Mouse (Mus musculus) neutrophil, adult 59 days (primary cell): Measurements from ENCODE around the gene Tarbp2. TPM values are rescaled to one million over a fixed set of nuclear protein-coding genes. Genes with fewer than 3 reads are reported as not detected.

Experiments
- total RNA-seq, 2 experiments: library from RNA; stranded (reverse); gene quantifications; 1 replicate in 1 of 2; 2 replicates in 1 of 2; pipeline ENCODE4 v1.2.4; 2023

Gene Tarbp2
- 10 to 100 TPM; 16.7 to 17.9 TPM for total RNA-seq

DNA sequence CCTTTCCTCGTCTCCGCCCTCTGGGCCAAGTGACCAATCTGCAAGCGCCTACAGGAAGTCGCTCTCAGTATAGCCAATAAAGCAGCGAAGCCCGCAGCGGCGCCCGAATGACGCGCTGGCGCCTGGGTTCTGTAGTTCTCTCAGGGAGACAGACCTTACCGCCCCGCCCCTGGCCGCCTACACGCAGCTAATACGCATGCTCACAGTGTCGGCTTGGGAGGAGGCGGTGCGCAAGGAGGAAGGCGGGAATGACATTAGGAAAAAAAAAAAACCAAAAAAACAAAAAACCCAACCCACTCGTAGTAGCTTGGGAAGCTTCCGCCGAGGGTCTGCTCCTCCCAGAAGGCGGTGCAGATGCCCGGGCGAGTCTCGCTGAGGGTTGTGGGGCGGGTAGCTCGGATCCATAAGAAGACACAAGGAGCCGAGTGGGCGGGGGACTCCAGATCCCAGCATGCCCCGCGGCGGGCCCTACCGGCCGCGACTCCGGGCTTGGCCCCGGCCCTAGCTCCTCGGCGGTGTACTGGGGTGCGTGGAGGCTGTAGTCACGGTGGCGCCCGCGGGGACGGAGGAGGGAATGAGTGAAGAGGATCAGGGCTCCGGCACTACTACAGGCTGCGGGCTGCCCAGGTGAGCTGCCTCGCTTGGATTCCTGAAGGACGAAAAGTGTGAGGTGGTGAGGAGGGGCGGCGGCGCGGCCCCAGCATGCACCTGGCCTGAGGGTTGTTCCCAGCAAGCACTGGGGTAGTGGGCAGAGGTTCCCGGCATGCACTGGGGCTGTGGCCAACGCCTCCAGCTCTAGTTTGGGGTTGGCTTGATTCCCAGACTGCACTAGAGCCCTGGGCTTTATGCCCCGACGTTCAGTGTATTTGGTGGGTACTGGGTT, at the start of gene Tarbp2:
Gene Tarbp2 (plus strand): TSS at position 217 of the 883 bp plus-strand sequence.

GRCm38 (mm10) chr15:102470183-102470604, 47.8 kb upstream of the Tarbp2 start, which contains the start of gene Pcbp2:
Pcbp2 (plus strand) TSS chr15:102470539.

GRCm38 (mm10) chr15:102503447-102503846, 14.5 kb upstream of the Tarbp2 start, which contains the start of gene Gm10337:
Gm10337 (plus strand) TSS chr15:102503722.

GRCm38 (mm10) chr15:102516728-102517404, 1.1 kb upstream of the Tarbp2 start, which contains the start of gene Map3k12:
Map3k12 (minus strand) TSS chr15:102517064.

GRCm38 (mm10) chr15:102524892-102525485, 7.0 kb downstream of the Tarbp2 start, which contains the start of gene Npff:
Npff (minus strand) TSS chr15:102524942.

Other genes with a start within 250 kb of the Tarbp2 start
- not detected for gene Gm9918, start 247.6 kb upstream of the Tarbp2 start, total RNA-seq
- gene Mfsd5, start 238.7 kb upstream of the Tarbp2 start, total RNA-seq, result 10 to 100 TPM; 34.7 to 40.2 TPM
- 10 to 100 TPM; 37.9 to 49.1 TPM for gene Espl1, start 221.9 kb upstream of the Tarbp2 start, total RNA-seq
- gene Pfdn5, start 192.1 kb upstream of the Tarbp2 start, total RNA-seq, result 100 to 1,000 TPM; 270 to 271 TPM
- gene Myg1, start 186.5 kb upstream of the Tarbp2 start, total RNA-seq, result 10 to 100 TPM; 30.6 to 32.7 TPM
- 10 to 100 TPM; 33.2 to 36.4 TPM for gene Aaas, start 167.4 kb upstream of the Tarbp2 start, total RNA-seq
- not detected for gene Sp7, start 151.0 kb upstream of the Tarbp2 start, total RNA-seq
- 100 to 1,000 TPM; 127 to 150 TPM for gene Sp1, start 112.0 kb upstream of the Tarbp2 start, total RNA-seq
- gene Amhr2, start 72.8 kb upstream of the Tarbp2 start, total RNA-seq, result 1 to 10 TPM in 1 of 2 experiments, under 1 TPM in 1; 0.24 to 1.1 TPM
- gene Prr13, start 59.2 kb upstream of the Tarbp2 start, total RNA-seq, result 100 to 1,000 TPM; 364 to 378 TPM
- gene Pcbp2, start 47.7 kb upstream of the Tarbp2 start, total RNA-seq, result 100 to 1,000 TPM; 508 to 564 TPM
- gene Gm10337, start 14.5 kb upstream of the Tarbp2 start, total RNA-seq, result 1 to 10 TPM; 5.0 to 5.4 TPM
- under 1 TPM; 0.24 to 0.57 TPM for gene Map3k12, start 1.1 kb upstream of the Tarbp2 start, total RNA-seq
- gene Npff, start 6.8 kb downstream of the Tarbp2 start, total RNA-seq, result 1 to 10 TPM; 3.2 to 5.0 TPM
- gene Gm28047, start 106.9 kb downstream of the Tarbp2 start, total RNA-seq, result 1 to 10 TPM; 3.2 to 3.3 TPM
- 10 to 100 TPM; 68.0 to 77.2 TPM for gene Atf7, start 107.3 kb downstream of the Tarbp2 start, total RNA-seq
- 1 to 10 TPM; 1.3 to 1.9 TPM for gene Atp5g2, start 154.2 kb downstream of the Tarbp2 start, total RNA-seq
- gene Calcoco1, start 204.0 kb downstream of the Tarbp2 start, total RNA-seq, result 10 to 100 TPM; 18.9 to 19.4 TPM